Mouse (Mus musculus) urinary bladder, postnatal 10 days (tissue): ENCODE data around the gene Clpb.
A peak's percentile ranks its signal among the peaks of the same experiment; 100 is the strongest.
"Not testable (repeated sequence)": the region's sequence is repeated elsewhere in the genome, so short reads cannot be mapped to it uniquely, and the experiment has no call there.

Experiments used
- DNase-seq: peaks from one replicate; pipeline ENCODE4 v3.0.0; 2022; ENCODE audit warnings: low spot score

The Clpb gene

DNA sequence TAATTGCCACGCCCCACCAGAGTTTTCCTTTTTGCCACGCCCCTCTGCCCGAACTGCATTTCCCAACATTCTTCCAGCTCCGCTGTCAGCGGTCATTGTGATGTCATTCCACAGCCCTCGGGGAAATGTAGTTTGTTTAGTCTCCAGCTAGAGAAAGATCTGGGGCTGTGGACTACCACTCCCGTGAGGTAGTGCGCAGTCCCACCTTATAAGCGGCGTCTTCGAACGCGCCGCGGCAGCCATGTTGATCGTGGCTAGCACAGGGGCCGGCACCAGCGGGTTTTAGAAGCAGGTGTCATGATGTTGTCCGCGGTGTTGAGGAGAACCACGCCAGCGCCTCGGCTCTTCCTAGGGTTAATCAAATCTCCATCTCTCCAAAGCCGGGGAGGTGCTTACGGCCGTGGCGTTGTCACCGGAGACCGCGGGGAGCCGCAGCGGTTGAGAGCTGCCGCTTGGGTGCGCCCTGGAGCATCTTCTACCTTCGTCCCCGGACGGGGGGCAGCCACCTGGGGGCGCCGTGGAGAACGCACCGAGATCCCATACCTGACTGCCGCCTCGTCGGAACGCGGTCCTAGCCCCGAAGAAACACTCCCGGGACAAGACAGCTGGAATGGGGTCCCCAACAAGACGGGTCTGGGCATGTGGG, at the start of gene Clpb:
Clpb (plus strand) TSS at position 120 of the 646 bp plus-strand sequence.
- peak; percentile 62 for DNase-seq

DNA sequence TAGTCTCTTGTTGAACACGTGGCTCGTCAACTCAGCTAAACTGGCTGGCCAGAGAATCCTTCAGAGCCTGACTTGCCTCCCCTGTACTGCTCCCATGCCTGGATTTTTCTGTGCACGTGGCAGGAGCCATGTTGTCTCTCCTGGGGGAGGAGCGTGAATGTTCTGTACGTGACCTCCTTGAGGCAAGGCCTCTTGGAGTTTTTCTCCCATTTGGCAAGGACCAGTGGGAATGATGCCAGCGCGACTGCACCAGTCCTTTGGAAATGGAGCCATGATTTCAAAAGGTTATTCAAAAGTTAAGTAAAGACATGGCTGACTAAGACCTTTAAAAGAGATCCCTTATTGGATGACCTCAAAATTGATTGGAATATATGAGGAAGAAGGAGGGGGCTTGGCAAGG, 48.0 kb upstream of the Clpb start:
- no peak for DNase-seq

DNA sequence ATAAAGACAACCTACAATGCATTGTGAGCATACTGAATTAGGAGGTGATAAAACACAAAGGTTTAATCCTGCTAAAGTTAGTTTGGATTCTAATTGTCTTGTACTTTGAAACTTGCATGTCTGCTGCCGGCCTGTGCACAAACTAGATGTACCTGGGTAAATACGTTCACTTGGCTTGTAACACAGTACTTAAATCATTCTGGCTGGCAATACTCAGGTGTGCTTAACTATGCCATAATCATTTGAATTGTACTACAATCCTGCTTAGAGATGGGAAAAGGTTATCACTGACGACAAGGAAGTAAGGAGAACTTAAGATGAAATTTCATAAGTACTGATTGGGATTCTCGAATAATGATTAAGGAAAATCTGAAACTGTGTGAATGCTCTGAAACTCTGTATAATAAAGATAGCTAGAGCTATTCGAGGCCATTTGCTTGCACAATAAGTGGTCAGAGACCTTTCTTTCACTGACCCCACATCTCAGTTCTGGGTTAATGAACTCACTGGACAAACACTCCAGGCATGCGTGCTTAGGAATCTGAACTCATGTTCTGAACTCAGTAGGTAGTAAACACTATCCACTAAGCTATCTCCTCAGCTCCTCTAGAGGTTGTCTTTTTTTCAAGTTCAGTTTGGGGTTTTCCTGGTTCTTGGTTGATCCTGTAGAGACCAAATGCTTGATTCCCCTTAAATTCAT, 47.1 kb upstream of the Clpb start:
- DNase-seq, result no peak

GRCm38 (mm10) chr7:101617438-101618165, 45.8 kb upstream of the Clpb start:
- DNase-seq, result no peak

GRCm38 (mm10) chr7:101618273-101618672, 45.2 kb upstream of the Clpb start:
- no peak for DNase-seq

- no peak for DNase-seq
These were observed 43.1 kb upstream of the Clpb start for GRCm38 (mm10) chr7:101620373-101620772.

DNA sequence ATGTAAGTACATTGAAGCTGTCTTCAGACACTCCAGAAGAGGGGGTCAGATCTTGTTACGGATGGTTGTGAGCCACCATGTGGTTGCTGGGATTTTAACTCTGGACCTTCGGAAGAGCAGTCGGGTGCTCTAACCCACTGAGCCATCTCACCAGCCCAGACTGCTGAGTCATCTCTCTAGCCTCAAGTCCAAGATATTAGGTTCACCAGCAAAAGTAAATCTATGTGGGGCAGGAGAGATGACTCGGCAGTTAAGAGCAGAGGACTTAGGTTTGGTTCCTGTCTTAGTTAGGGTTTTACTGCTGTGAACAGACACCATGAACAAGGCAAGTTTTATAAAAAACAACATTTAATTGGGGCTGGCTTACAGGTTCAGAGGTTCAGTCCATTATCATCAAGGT, 41.6 kb upstream of the Clpb start:
- DNase-seq, result not testable (repeated sequence)

GRCm38 (mm10) chr7:101624283-101624682, 39.1 kb upstream of the Clpb start:
- no peak for DNase-seq

GRCm38 (mm10) chr7:101627166-101627565, 36.3 kb upstream of the Clpb start:
- not testable (repeated sequence) for DNase-seq

DNA sequence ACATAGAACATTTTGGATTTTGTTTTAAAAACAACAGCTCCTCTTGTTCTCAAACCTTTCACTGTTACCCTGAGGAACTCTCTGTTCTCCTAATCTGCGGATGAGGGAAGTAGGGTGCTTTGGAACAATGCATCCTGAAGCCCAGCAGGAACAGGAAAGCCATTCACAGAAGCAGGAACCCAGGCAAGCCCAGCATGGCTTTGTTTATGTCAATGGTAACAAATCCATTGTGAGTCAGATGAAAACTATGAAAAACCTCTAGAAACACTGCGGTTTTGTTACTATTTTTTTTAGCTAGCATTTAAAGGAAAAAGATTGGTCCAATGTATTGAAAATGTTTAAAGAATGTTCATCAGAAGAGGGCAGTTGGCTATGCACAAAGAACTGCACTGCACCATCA, 35.0 kb upstream of the Clpb start:
- DNase-seq, result no peak

DNA sequence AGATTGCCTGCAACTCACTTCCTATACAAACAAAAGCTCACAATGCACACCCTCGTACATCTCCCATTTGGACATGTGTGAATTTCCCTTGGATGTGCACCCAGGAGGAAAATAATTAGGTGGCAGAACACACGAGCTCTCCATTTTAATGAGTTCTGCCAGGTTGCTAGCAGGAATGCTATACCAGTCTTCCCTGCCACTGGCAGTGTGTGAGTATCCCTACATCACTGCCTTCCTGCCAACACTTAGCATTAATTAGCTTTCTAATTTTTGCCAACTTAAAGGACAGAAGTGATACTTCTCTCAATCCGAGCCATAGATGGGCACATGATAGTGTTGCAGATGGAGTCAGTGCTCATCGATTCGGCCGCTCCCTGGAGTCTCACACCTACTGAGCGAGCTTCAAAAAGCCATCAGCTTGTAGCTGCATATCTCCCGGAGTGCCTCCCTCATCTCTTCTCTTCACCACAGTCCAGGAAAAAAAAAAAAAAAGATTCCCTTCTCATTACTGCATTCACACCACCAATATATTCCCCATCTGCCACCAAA, 29.7 kb upstream of the Clpb start:
- no peak for DNase-seq

GRCm38 (mm10) chr7:101634513-101634912, 28.9 kb upstream of the Clpb start:
- DNase-seq, result no peak

- DNase-seq, result no peak
These were observed 27.4 kb upstream of the Clpb start for GRCm38 (mm10) chr7:101636056-101636455.

- DNase-seq, result no peak
These were observed 19.6 kb upstream of the Clpb start for GRCm38 (mm10) chr7:101643879-101644278.

DNA sequence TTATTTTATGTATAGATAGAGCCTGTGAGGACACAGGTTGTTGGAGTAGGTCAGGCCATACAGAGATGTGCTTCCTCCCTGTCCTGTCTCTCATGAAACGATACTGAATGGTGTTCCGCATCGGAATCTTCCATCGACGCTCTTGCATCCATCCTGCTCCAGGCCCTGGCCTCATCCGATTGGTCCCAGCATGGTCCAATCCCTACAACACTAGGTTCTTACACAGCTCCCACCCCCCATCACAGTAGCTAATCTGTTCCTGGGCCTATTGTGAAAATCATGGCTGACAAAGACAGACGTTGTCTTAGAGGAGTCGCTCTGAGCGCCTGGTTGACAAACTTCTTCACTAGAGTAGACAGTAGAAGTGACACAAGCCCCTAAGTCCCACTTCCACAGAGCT, 13.7 kb upstream of the Clpb start:
- no peak for DNase-seq

- DNase-seq, result no peak
These were observed 12.9 kb upstream of the Clpb start for GRCm38 (mm10) chr7:101650565-101650964.

- no peak for DNase-seq
These were observed 9.7 kb upstream of the Clpb start for GRCm38 (mm10) chr7:101653681-101654209.

GRCm38 (mm10) chr7:101654936-101655335, 8.5 kb upstream of the Clpb start:
- no peak for DNase-seq

DNA sequence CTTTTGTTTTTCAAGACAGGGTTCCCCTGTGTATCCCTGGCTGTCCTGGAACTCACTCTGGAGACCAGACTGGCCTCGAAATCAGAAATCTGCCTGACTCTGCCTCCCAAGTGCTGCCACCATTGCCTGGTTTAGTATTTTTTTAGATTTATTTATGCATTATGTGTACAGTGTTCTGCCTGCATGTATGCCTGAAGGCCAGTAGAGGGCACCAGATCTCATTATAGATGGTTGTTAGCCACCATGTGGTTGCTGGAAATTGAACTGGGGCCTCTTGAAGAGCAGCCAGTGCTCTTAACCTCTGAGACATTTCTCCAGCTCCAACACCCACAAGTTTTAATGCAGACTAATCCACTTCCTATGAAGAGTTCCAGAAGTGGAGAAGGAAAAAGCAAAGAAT, 1.4 kb upstream of the Clpb start:
- no peak for DNase-seq

GRCm38 (mm10) chr7:101666581-101666980, 3.1 kb downstream of the Clpb start:
- no peak for DNase-seq

- no peak for DNase-seq
These were observed 8.3 kb downstream of the Clpb start for GRCm38 (mm10) chr7:101671601-101672280.

DNA sequence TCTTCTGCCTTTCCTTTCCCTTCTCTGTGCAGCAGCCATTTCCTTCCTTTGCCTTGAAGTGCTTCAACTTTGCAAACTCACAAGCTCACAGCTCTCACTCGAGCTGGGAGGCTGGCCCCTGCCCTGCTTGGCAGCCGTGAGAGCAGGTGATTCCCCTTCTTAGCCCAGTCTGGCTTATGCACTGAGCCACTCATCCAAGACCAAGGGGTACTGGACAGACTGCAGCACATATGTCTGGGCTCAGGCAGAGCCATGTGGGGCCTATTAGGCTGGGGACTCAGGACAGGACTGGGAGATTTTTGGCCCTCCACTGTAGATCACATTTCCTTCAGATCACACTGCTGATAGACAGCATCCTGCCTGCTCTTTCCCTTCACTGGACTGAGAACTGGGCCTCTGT, 10.1 kb downstream of the Clpb start:
- no peak for DNase-seq
